Mouse (Mus musculus): ENCODE results near the gene Fam228a. TPM values are rescaled to one million over a fixed set of nuclear protein-coding genes. Genes with fewer than 3 reads are reported as not detected.

Gene Fam228a
- 0.60 TPM for polyA plus RNA-seq (2014; fragmentation: Illumina TruSeq; extraction: RNeasy Lipid Tissue Mini Kit (QIAGEN cat#74804))

DNA sequence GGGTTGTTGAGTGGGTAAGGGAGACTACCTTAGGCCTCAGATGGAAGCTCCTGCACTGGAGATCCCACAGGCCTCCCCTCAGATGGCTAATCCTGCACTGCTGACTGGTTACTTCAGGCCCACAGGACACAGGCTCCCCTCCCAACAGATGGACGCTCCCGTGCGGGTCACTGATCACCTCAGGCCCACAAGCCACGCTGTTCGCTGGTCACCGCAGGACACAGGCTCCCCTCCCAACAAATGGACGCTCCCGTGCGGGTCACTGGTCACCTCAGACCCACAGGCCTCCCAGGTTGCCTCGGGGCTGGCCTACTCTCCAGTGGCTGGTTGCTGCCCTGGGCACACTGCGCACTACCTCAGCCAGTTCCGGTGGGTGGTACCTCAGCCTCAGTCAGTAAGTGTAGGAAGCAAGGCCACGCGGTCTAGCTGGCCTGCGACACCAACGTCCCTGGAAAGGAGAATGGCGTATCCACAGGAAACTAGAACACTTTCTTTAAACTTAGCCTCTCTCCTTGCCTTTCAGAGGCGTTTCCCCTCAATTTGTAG, at the start of gene Fam228a:
TSS of gene Fam228a (minus strand) at position 400 of the 546 bp plus-strand sequence.

DNA sequence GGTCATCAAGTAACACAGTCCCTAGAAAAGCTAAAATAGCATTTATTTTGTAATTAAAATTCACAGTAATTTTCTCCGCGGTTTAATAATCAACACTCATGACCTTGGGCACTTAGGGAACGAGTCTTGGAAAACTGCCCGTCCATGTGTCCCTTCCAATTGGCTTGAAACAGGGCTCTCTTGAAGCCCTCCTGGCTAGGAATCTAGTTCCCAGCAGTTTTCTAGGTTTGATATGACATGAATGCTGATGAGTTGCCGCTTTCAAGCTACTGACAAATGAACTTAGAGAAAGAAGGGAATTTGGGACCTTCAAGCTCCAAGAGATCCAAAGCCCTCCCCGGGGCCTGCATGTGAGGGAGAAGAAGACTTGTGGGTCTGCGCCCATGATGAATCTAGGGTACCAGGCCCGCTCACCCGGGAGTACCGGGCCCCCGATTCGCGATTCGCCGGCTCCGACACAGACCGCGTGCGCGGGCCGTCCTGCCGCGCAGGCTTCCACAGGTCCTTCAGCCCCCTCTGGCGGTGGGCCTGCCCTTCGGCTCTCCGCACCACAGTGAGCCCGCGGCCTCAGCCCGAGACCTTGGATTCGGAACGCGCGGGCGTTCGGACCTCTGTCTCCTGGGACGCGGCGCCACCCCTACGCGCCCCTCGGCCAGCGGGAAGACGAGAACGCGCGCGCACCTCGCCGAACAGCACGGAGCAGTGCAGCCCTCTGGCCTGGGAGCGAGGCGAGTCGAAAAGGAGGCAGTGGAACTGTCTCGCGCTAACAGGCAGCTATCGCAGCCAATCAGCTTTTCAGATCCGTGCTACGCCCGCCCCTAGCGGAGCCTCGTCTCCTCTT, 30.5 kb upstream of the Fam228a start, which contains the start of the genes Pfn4 and Fam228b:
TSS of gene Pfn4 (plus strand) at position 531 of the 841 bp plus-strand sequence.
TSS of gene Fam228b (minus strand) at position 776 of the 841 bp plus-strand sequence.

Other genes starting within 250 kb of the Fam228a start
- 89.9 TPM for gene Itsn2, start 145.8 kb downstream of the Fam228a start, polyA plus RNA-seq (2014; fragmentation: Illumina TruSeq; extraction: RNeasy Lipid Tissue Mini Kit (QIAGEN cat#74804))
- not detected for gene Gm3625, start 145.5 kb downstream of the Fam228a start, polyA plus RNA-seq (2014; fragmentation: Illumina TruSeq; extraction: RNeasy Lipid Tissue Mini Kit (QIAGEN cat#74804))
- 4.5 TPM for gene Pfn4, start 30.6 kb upstream of the Fam228a start, polyA plus RNA-seq (2014; fragmentation: Illumina TruSeq; extraction: RNeasy Lipid Tissue Mini Kit (QIAGEN cat#74804))
- 5.7 TPM for gene Fam228b, start 30.8 kb upstream of the Fam228a start, polyA plus RNA-seq (2014; fragmentation: Illumina TruSeq; extraction: RNeasy Lipid Tissue Mini Kit (QIAGEN cat#74804))
- 382 TPM for gene Sf3b6, start 79.1 kb upstream of the Fam228a start, polyA plus RNA-seq (2014; fragmentation: Illumina TruSeq; extraction: RNeasy Lipid Tissue Mini Kit (QIAGEN cat#74804))
- 7.1 TPM for gene Fkbp1b, start 103.2 kb upstream of the Fam228a start, polyA plus RNA-seq (2014; fragmentation: Illumina TruSeq; extraction: RNeasy Lipid Tissue Mini Kit (QIAGEN cat#74804))
- gene Wdcp, start 104.9 kb upstream of the Fam228a start, polyA plus RNA-seq (2014; fragmentation: Illumina TruSeq; extraction: RNeasy Lipid Tissue Mini Kit (QIAGEN cat#74804)): 5.6 TPM
- not detected for gene Mfsd2b, start 135.9 kb upstream of the Fam228a start, polyA plus RNA-seq (2014; fragmentation: Illumina TruSeq; extraction: RNeasy Lipid Tissue Mini Kit (QIAGEN cat#74804))
- gene Ubxn2a, start 169.3 kb upstream of the Fam228a start, polyA plus RNA-seq (2014; fragmentation: Illumina TruSeq; extraction: RNeasy Lipid Tissue Mini Kit (QIAGEN cat#74804)): 113 TPM
- gene Atad2b, start 178.9 kb upstream of the Fam228a start, polyA plus RNA-seq (2014; fragmentation: Illumina TruSeq; extraction: RNeasy Lipid Tissue Mini Kit (QIAGEN cat#74804)): 56.3 TPM

All from ovary, adult 10 weeks (tissue).